Mouse (Mus musculus) liver, postnatal 0 days (tissue): ENCODE results near the gene Vti1a. TPM values are rescaled to one million over a fixed set of nuclear protein-coding genes. Genes with fewer than 3 reads are reported as not detected.

Source experiments
- ATAC-seq: fragments of 200-750 bp; cut with Nextera tagmentation; 2 replicates; pipeline ENCODE4 v1.8.0; 2017; ENCODE audit warnings: mild to moderate bottlenecking, moderate library complexity
- DNase-seq: peaks from one replicate; pipeline ENCODE4 v3.0.0-alpha.2; 2016
- H3K27ac ChIP-seq: fragments of 300-500 bp; sonication (generic); 2 replicates; pipeline ENCODE4 v1.5.1; 2014; ENCODE audit warnings: antibody characterized with exemption, moderate library complexity, mild to moderate bottlenecking, low read depth
- H3K27me3 ChIP-seq: fragments of 300-500 bp; sonication (generic); 2 replicates; pipeline ENCODE4 v1.6.1; 2014; ENCODE audit warnings: low read length, control low read depth, mixed read lengths; ENCODE audit not compliant: insufficient read depth
- H3K36me3 ChIP-seq: fragments of 300-500 bp; sonication (generic); replicated peaks from 2 replicates; pipeline ENCODE4 v1.6.1; 2014; ENCODE audit warnings: mild to moderate bottlenecking, control low read depth, low read length, moderate library complexity, mixed read lengths; ENCODE audit not compliant: insufficient read depth
- H3K4me1 ChIP-seq: fragments of 300-500 bp; sonication (generic); 2 replicates; pipeline ENCODE4 v1.6.1; 2014; ENCODE audit warnings: antibody characterized with exemption, mild to moderate bottlenecking, control low read depth; ENCODE audit not compliant: insufficient read depth
- H3K4me2 ChIP-seq: fragments of 300-500 bp; sonication (generic); 2 replicates; pipeline ENCODE4 v1.6.1; 2014; ENCODE audit warnings: low read depth, mild to moderate bottlenecking, low read length, moderate library complexity, mixed read lengths
- H3K4me3 ChIP-seq: fragments of 300-500 bp; sonication (generic); 2 replicates; pipeline ENCODE4 v1.5.1; 2014; ENCODE audit warnings: low read depth, low read length
- H3K9ac ChIP-seq: fragments of 300-500 bp; sonication (generic); replicated peaks from 2 replicates; pipeline ENCODE4 v1.6.1; 2014; ENCODE audit warnings: mild to moderate bottlenecking, moderate library complexity
- H3K9me3 ChIP-seq: fragments of 300-500 bp; sonication (generic); 2 replicates; pipeline ENCODE4 v1.6.1; 2016; ENCODE audit warnings: mild to moderate bottlenecking, control low read depth, low read length, mixed read lengths
- CTCF ChIP-seq: sonication (generic); IDR thresholded peaks from 2 replicates; pipeline ENCODE4 v1.5.1; 2016; ENCODE audit warnings: antibody characterized with exemption, low read depth
- EP300 ChIP-seq: IDR thresholded peaks from 2 replicates; pipeline ENCODE4 v1.6.1; 2016; ENCODE audit warnings: antibody characterized with exemption, low read depth, mild to moderate bottlenecking
- WGBS: fragments of 180-500 bp; shearing (Covaris S2); extraction: QIAGEN DNeasy Blood & Tissue Kit; methylation state at CpG from one replicate; pipeline ENCODE4 v1.1.7; 2014; ENCODE audit not compliant: insufficient replicate concordance; 5-methylcytosine and 5-hydroxymethylcytosine counted together
- polyA plus RNA-seq: library from polyadenylated mRNA; unstranded; fragments of >200 nt; fragmentation: Nextera tagmentation; extraction: Ambion mirVana; gene quantifications from 2 replicates; pipeline ENCODE4 v1.2.1, GENCODE M21; 2015

Vti1a gene
- polyA plus RNA-seq, 1 experiment from 2014 or later: 10.5 TPM

- no peak for ATAC-seq
- Histone ChIP-seq H3K4me1 (peaks cover 17% of the 10 kb centered on the region), H3K36me3 (no peaks in the 10 kb centered on the region), H3K4me2 (no peak overlapping the region), H3K27me3 (no peaks in the 10 kb centered on the region), H3K27ac (no peak overlapping the region), H3K4me3 (no peak overlapping the region), H3K9ac (no peak overlapping the region), H3K9me3 (no peaks in the 10 kb centered on the region)
- TF ChIP-seq EP300: no peak
- TF ChIP-seq CTCF: no peak
- WGBS: 79% methylated on average over 12 of the region's 12 CpGs
- DNase-seq: no peak
These were observed 281.9 kb downstream of the Vti1a start for GRCm38 (mm10) chr19:55597951-55598350.

- DNase-seq: no peak
These were observed 283.0 kb downstream of the Vti1a start for GRCm38 (mm10) chr19:55599124-55599523.

GRCm38 (mm10) chr19:55607725-55608124 lies 291.6 kb downstream of the Vti1a start:
- ATAC-seq: no peak
- Histone ChIP-seq H3K4me3 (no peak overlapping the region), H3K9me3 (no peaks in the 10 kb centered on the region), H3K27ac (no peak overlapping the region), H3K4me2 (no peak overlapping the region), H3K36me3 (no peaks in the 10 kb centered on the region), H3K9ac (no peak overlapping the region), H3K4me1 (no peaks in the 10 kb centered on the region), H3K27me3 (no peaks in the 10 kb centered on the region)
- 81% methylated on average over 10 of the region's 10 CpGs for WGBS
- DNase-seq: no peak
- TF ChIP-seq CTCF: no peak

More at GRCm38 (mm10) chr19:55599124-55599523, 283.0 kb downstream of the Vti1a start:
- no peak overlapping the region for H3K4me3 ChIP-seq
- no peak for TF ChIP-seq EP300
- no peak for TF ChIP-seq CTCF
- 56% methylated on average over 6 of the region's 6 CpGs for WGBS
- no peak overlapping the region for H3K4me2 ChIP-seq
- peaks cover 15% of the 10 kb centered on the region; the same call in 1 of the 2 replicates for H3K4me1 ChIP-seq
- no peaks in the 10 kb centered on the region for H3K9me3 ChIP-seq
- H3K36me3 ChIP-seq: no peaks in the 10 kb centered on the region
- H3K27ac ChIP-seq: no peak overlapping the region
- no peaks in the 10 kb centered on the region for H3K27me3 ChIP-seq
- no peak for ATAC-seq
- no peak overlapping the region for H3K9ac ChIP-seq

- Histone ChIP-seq H3K9ac (no peak overlapping the region), H3K27ac (no peak overlapping the region), H3K36me3 (no peaks in the 10 kb centered on the region), H3K27me3 (no peaks in the 10 kb centered on the region), H3K9me3 (no peaks in the 10 kb centered on the region), H3K4me2 (no peak overlapping the region), H3K4me3 (no peak overlapping the region), H3K4me1 (no peaks in the 10 kb centered on the region)
- TF ChIP-seq CTCF (no peak), EP300 (no peak)
- WGBS: 80% methylated on average over 14 of the region's 14 CpGs
- ATAC-seq: no peak
- no peak for DNase-seq
These were observed 292.8 kb downstream of the Vti1a start for GRCm38 (mm10) chr19:55608858-55609375.

DNA sequence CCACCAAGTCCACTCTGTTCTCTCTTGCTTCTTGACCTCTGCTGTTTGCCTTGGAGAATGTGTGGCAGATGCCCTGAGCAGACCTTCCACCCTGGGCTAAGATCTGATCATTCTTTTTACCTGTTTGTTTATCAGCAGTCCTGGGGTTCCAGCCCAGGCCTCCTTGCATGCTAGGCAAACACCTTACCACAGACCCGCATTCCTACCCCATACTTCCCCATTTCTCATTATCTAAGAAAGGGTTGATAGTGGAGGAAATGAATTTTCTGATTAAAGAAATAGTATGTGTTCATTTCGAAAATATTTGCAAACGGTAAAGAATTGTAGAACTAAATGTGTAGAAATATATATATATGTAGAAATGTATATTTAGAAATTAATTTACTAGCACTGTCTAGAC lies 293.7 kb downstream of the Vti1a start:
- H3K27ac ChIP-seq: no peak overlapping the region
- H3K4me1 ChIP-seq: no peaks in the 10 kb centered on the region
- no peaks in the 10 kb centered on the region for H3K9me3 ChIP-seq
- H3K4me3 ChIP-seq: no peak overlapping the region
- no peak overlapping the region for H3K9ac ChIP-seq
- no peak overlapping the region for H3K4me2 ChIP-seq
- ATAC-seq: no peak
- no peaks in the 10 kb centered on the region for H3K27me3 ChIP-seq
- DNase-seq: no peak
- no peak for TF ChIP-seq CTCF
- TF ChIP-seq EP300: no peak
- WGBS: 40% methylated on average over 3 of the region's 3 CpGs
- H3K36me3 ChIP-seq: no peaks in the 10 kb centered on the region

DNA sequence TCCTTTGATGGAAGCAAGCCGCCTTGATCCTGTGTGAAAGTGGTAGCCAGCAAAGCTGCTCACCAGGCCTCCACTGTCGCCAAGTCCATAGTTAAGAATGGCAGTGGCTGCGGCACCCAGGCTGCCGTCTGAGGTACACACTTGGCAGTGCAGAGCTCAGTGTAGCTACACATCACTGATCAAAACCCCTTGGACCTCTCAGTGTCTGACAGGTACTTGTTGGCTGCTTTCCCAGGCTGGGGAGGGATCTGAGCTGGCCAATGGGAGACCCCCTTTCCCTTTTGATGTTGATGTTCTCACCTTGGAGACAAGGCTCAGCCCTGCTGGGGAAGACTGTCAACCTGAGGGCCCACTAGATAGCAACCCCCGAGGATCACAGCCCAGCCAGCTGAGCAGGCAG lies 299.6 kb downstream of the Vti1a start:
- no peak for TF ChIP-seq CTCF
- no peak for TF ChIP-seq EP300
- no peaks in the 10 kb centered on the region for H3K36me3 ChIP-seq
- 0 out of 2 replicates have a peak, but pooled peaks have one; percentile 12 for ATAC-seq
- no peak overlapping the region for H3K9ac ChIP-seq
- H3K9me3 ChIP-seq: no peaks in the 10 kb centered on the region
- no peaks in the 10 kb centered on the region for H3K27me3 ChIP-seq
- WGBS: 83% methylated on average over 5 of the region's 5 CpGs
- DNase-seq: no peak
- no peak overlapping the region for H3K27ac ChIP-seq
- H3K4me3 ChIP-seq: no peak overlapping the region
- 0 out of 2 replicates have a peak, but pooled peaks cover 2% of the 10 kb centered on the region for H3K4me1 ChIP-seq
- no peak overlapping the region for H3K4me2 ChIP-seq

DNA sequence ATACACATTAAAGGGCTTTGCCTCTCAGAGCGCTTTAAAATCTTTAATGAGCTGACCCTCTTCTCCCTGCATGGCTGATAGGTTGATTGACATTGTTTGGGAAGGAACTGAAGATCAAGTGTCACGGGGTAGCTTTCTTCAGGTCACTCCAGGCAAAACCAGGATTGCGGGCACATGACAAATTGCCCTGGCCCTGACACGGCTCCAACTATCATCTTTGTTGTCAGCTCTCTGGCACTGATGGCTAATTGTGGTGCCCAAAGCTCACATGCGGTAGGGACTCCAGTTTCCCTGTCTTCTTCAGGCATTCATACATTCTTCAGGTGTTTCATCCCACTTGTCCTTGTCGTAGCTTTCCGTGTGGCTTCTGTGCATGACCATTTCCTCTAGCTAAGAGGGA lies 300.2 kb downstream of the Vti1a start:
- WGBS: 86% methylated on average over 7 of the region's 7 CpGs
- H3K36me3 ChIP-seq: no peaks in the 10 kb centered on the region
- no peaks in the 10 kb centered on the region for H3K27me3 ChIP-seq
- H3K27ac ChIP-seq: no peak overlapping the region
- ATAC-seq (no peak), DNase-seq (no peak)
- H3K9ac ChIP-seq: no peak overlapping the region
- H3K9me3 ChIP-seq: no peaks in the 10 kb centered on the region
- no peak for TF ChIP-seq CTCF
- TF ChIP-seq EP300: no peak
- H3K4me1 ChIP-seq: 0 out of 2 replicates have a peak, but pooled peaks cover 2% of the 10 kb centered on the region
- H3K4me3 ChIP-seq: no peak overlapping the region
- no peak overlapping the region for H3K4me2 ChIP-seq
